Mouse (Mus musculus) liver, embryonic 11.5 days (tissue): Measurements from ENCODE around the gene Nufip1. TPM values are rescaled to one million over a fixed set of nuclear protein-coding genes. Genes with fewer than 3 reads are reported as not detected.

Source experiments
- ATAC-seq: fragments of 200-750 bp; cut with Nextera tagmentation; replicated peaks from 2 replicates; pipeline ENCODE4 v1.8.0; 2017; ENCODE audit warnings: moderate number of reproducible peaks, mild to moderate bottlenecking, moderate TSS enrichment, moderate library complexity; ENCODE audit not compliant: low FRiP score
- DNase-seq: peaks from one replicate; pipeline ENCODE4 v3.0.0-alpha.2; 2017; ENCODE audit warnings: low spot score
- H3K27ac ChIP-seq: fragments of 300-500 bp; sonication (generic); 2 replicates; pipeline ENCODE4 v1.5.1; 2014; ENCODE audit warnings: mild to moderate bottlenecking, low read depth, low read length, control low read depth
- H3K27me3 ChIP-seq: fragments of 300-500 bp; sonication (generic); replicated peaks from 2 replicates; pipeline ENCODE4 v1.6.1; 2014; ENCODE audit warnings: low read length, mixed read lengths; ENCODE audit not compliant: control insufficient read depth, insufficient read depth
- H3K36me3 ChIP-seq: fragments of 300-500 bp; sonication (generic); 2 replicates; pipeline ENCODE4 v1.6.1; 2014; ENCODE audit warnings: mild to moderate bottlenecking, low read length, moderate library complexity, mixed read lengths; ENCODE audit not compliant: control insufficient read depth, insufficient read depth
- H3K4me1 ChIP-seq: fragments of 300-500 bp; sonication (generic); replicated peaks from 2 replicates; pipeline ENCODE4 v1.6.1; 2014; ENCODE audit warnings: low read length, mixed read lengths; ENCODE audit not compliant: control insufficient read depth, insufficient read depth
- H3K4me2 ChIP-seq: fragments of 300-500 bp; sonication (generic); 2 replicates; pipeline ENCODE4 v1.6.1; 2014; ENCODE audit warnings: mild to moderate bottlenecking, control low read depth, moderate library complexity
- H3K4me3 ChIP-seq: fragments of 300-500 bp; sonication (generic); 2 replicates; pipeline ENCODE4 v1.5.1; 2014; ENCODE audit warnings: low read depth, low read length, control low read depth
- H3K9ac ChIP-seq: fragments of 300-500 bp; sonication (generic); 2 replicates; pipeline ENCODE4 v1.6.1; 2014; ENCODE audit warnings: low read depth, low read length, control low read depth
- H3K9me3 ChIP-seq: fragments of 300-500 bp; sonication (generic); 2 replicates; pipeline ENCODE4 v1.6.1; 2016; ENCODE audit warnings: low read length, inconsistent platforms, mixed read lengths; ENCODE audit not compliant: control insufficient read depth
- WGBS: fragments of 180-500 bp; shearing (Covaris S2); extraction: QIAGEN DNeasy Blood & Tissue Kit; methylation state at CpG from one replicate; pipeline ENCODE4 v1.1.7; 2014; 5-methylcytosine and 5-hydroxymethylcytosine counted together
- polyA plus RNA-seq: library from polyadenylated mRNA; unstranded; fragments of >200 nt; fragmentation: Nextera tagmentation; extraction: Ambion mirVana; gene quantifications from 2 replicates; pipeline ENCODE4 v1.2.1, GENCODE M21; 2014

The Nufip1 gene
- polyA plus RNA-seq, 1 experiment from 2014 or later, result 17.3 TPM

GRCm38 (mm10) chr14:76081451-76081850 is 29.2 kb upstream of the Nufip1 start:
- H3K4me2 ChIP-seq, result no peak overlapping the region
- no peaks in the 10 kb centered on the region for H3K9me3 ChIP-seq
- WGBS, result 68% methylated on average over 11 of the region's 11 CpGs
- no peak overlapping the region for H3K9ac ChIP-seq
- H3K27me3 ChIP-seq, result no peaks in the 10 kb centered on the region
- ATAC-seq, result no peak
- no peak for DNase-seq
- H3K4me3 ChIP-seq, result no peak overlapping the region
- H3K36me3 ChIP-seq, result no peaks in the 10 kb centered on the region
- H3K4me1 ChIP-seq, result no peaks in the 10 kb centered on the region
- H3K27ac ChIP-seq, result no peak overlapping the region

GRCm38 (mm10) chr14:76082086-76082636 is 28.5 kb upstream of the Nufip1 start:
- no peaks in the 10 kb centered on the region for H3K27me3 ChIP-seq

GRCm38 (mm10) chr14:76084188-76084587 is 26.5 kb upstream of the Nufip1 start:
- Histone ChIP-seq H3K4me2 (no peak overlapping the region), H3K27ac (no peak overlapping the region), H3K9me3 (no peaks in the 10 kb centered on the region), H3K27me3 (no peaks in the 10 kb centered on the region), H3K4me3 (no peak overlapping the region), H3K9ac (no peak overlapping the region), H3K36me3 (no peaks in the 10 kb centered on the region), H3K4me1 (no peaks in the 10 kb centered on the region)
- ATAC-seq, result no peak
- no peak for DNase-seq
- WGBS, result 76% methylated on average over 3 of the region's 3 CpGs

More at GRCm38 (mm10) chr14:76082086-76082636, 28.5 kb upstream of the Nufip1 start:
- Histone ChIP-seq H3K9ac (no peak overlapping the region), H3K27ac (no peak overlapping the region), H3K4me3 (no peak overlapping the region), H3K36me3 (no peaks in the 10 kb centered on the region), H3K9me3 (no peaks in the 10 kb centered on the region), H3K4me1 (no peaks in the 10 kb centered on the region), H3K4me2 (no peak overlapping the region)
- no peak for DNase-seq
- WGBS, result 80% methylated on average over 13 of the region's 13 CpGs
- ATAC-seq, result no peak

- Histone ChIP-seq H3K27ac (no peak overlapping the region), H3K4me1 (no peaks in the 10 kb centered on the region), H3K27me3 (no peaks in the 10 kb centered on the region), H3K9me3 (no peaks in the 10 kb centered on the region), H3K9ac (no peak overlapping the region), H3K4me3 (no peak overlapping the region), H3K4me2 (no peak overlapping the region), H3K36me3 (peaks cover 19% of the 10 kb centered on the region)
- ATAC-seq (no peak), DNase-seq (no peak)
- WGBS, result 73% methylated on average over 7 of the region's 7 CpGs
Measured at GRCm38 (mm10) chr14:76097244-76097643, 13.4 kb upstream of the Nufip1 start.

- no peak overlapping the region for H3K4me3 ChIP-seq
- H3K27me3 ChIP-seq, result no peaks in the 10 kb centered on the region
- DNase-seq (no peak), ATAC-seq (no peak)
- H3K4me1 ChIP-seq, result no peaks in the 10 kb centered on the region
- H3K27ac ChIP-seq, result no peak overlapping the region
- no peaks in the 10 kb centered on the region for H3K9me3 ChIP-seq
- WGBS, result 93% methylated on average over 5 of the region's 5 CpGs
- H3K4me2 ChIP-seq, result no peak overlapping the region
- no peak overlapping the region for H3K9ac ChIP-seq
- H3K36me3 ChIP-seq, result peaks cover 19% of the 10 kb centered on the region
Measured at GRCm38 (mm10) chr14:76097815-76098214, 12.9 kb upstream of the Nufip1 start.

GRCm38 (mm10) chr14:76099543-76099942 is 11.1 kb upstream of the Nufip1 start:
- ATAC-seq, result no peak
- peaks cover 17% of the 10 kb centered on the region for H3K36me3 ChIP-seq

GRCm38 (mm10) chr14:76115744-76116143 is 5.1 kb downstream of the Nufip1 start:
- H3K27me3 ChIP-seq, result no peaks in the 10 kb centered on the region
- H3K4me1 ChIP-seq, result 0 out of 2 replicates have a peak, but pooled peaks cover 2% of the 10 kb centered on the region
- H3K4me3 ChIP-seq, result no peak overlapping the region
- H3K9me3 ChIP-seq, result no peaks in the 10 kb centered on the region
- DNase-seq, result no peak
- no peak overlapping the region for H3K4me2 ChIP-seq
- no peak overlapping the region for H3K9ac ChIP-seq
- no peak overlapping the region for H3K27ac ChIP-seq
- 90% methylated on average over 5 of the region's 5 CpGs for WGBS
- no peak for ATAC-seq
- peaks cover 21% of the 10 kb centered on the region for H3K36me3 ChIP-seq

More at GRCm38 (mm10) chr14:76099543-76099942, 11.1 kb upstream of the Nufip1 start:
- H3K9me3 ChIP-seq, result no peaks in the 10 kb centered on the region
- H3K4me2 ChIP-seq, result no peak overlapping the region
- H3K27ac ChIP-seq, result no peak overlapping the region
- no peaks in the 10 kb centered on the region for H3K27me3 ChIP-seq
- 93% methylated on average over 9 of the region's 9 CpGs for WGBS
- H3K4me3 ChIP-seq, result no peak overlapping the region
- no peaks in the 10 kb centered on the region for H3K4me1 ChIP-seq
- H3K9ac ChIP-seq, result no peak overlapping the region
- no peak for DNase-seq

GRCm38 (mm10) chr14:76118963-76119362 is 8.3 kb downstream of the Nufip1 start:
- no peaks in the 10 kb centered on the region for H3K4me1 ChIP-seq
- H3K9me3 ChIP-seq, result no peaks in the 10 kb centered on the region
- H3K27ac ChIP-seq, result no peak overlapping the region
- no peak overlapping the region for H3K9ac ChIP-seq
- H3K27me3 ChIP-seq, result no peaks in the 10 kb centered on the region
- WGBS, result 66% methylated on average over 4 of the region's 4 CpGs
- H3K4me2 ChIP-seq, result no peak overlapping the region
- ATAC-seq (no peak), DNase-seq (no peak)
- H3K36me3 ChIP-seq, result peaks cover 27% of the 10 kb centered on the region
- no peak overlapping the region for H3K4me3 ChIP-seq

- no peak overlapping the region for H3K9ac ChIP-seq
- WGBS, result 90% methylated on average over 4 of the region's 4 CpGs
- no peak for DNase-seq
- H3K4me1 ChIP-seq, result no peaks in the 10 kb centered on the region
- H3K27me3 ChIP-seq, result no peaks in the 10 kb centered on the region
- ATAC-seq, result no peak
- H3K4me2 ChIP-seq, result no peak overlapping the region
- no peak overlapping the region for H3K4me3 ChIP-seq
- H3K27ac ChIP-seq, result no peak overlapping the region
- peaks cover 33% of the 10 kb centered on the region for H3K36me3 ChIP-seq
- H3K9me3 ChIP-seq, result no peaks in the 10 kb centered on the region
Measured at GRCm38 (mm10) chr14:76120472-76120871, 9.8 kb downstream of the Nufip1 start.
